Mouse (Mus musculus) C3H10T1/2 (cell line): Measurements from ENCODE around the gene Fam193b. TPM values are rescaled to one million over a fixed set of nuclear protein-coding genes. Genes with fewer than 3 reads are reported as not detected.

Experiments
- polyA plus RNA-seq, 2 experiments: library from polyadenylated mRNA; unstranded; fragments of >200 nt; fragmentation: generic; extraction: Trizol; gene quantifications; one replicate each; pipeline ENCODE4 v1.2.1; 2012; ENCODE audit warnings: missing spikeins in 2 of 2

Gene Fam193b
- 10 to 100 TPM in 1 of 2 experiments, 1 to 10 TPM in 1; 9.0 to 47.1 TPM for polyA plus RNA-seq

GRCm38 (mm10) chr13:55571027-55571751, at the start of gene Fam193b:
TSS of gene Fam193b (minus strand) at chr13:55571120.

GRCm38 (mm10) chr13:55599566-55600540, 28.9 kb upstream of the Fam193b start, which contains the start of gene B4galt7:
TSS of gene B4galt7 (plus strand) at chr13:55599896.

GRCm38 (mm10) chr13:55573432-55573831, 2.5 kb upstream of the Fam193b start, which contains the start of gene Tmed9:
TSS of gene Tmed9 (plus strand) at chr13:55573732.

GRCm38 (mm10) chr13:55536194-55537175, 34.4 kb downstream of the Fam193b start, which contains the start of gene Ddx41:
TSS of gene Ddx41 (minus strand) at chr13:55536658.

GRCm38 (mm10) chr13:55529198-55529915, 41.6 kb downstream of the Fam193b start, which contains the start of gene Dok3:
TSS of gene Dok3 (minus strand) at chr13:55529296.

GRCm38 (mm10) chr13:55513111-55513748, 57.7 kb downstream of the Fam193b start, which contains the start of gene Pdlim7:
TSS of gene Pdlim7 (minus strand) at chr13:55513676.

Other genes with a start within 250 kb of the Fam193b start
- gene Rab24, start 249.2 kb downstream of the Fam193b start, polyA plus RNA-seq: 10 to 100 TPM; 42.3 to 74.0 TPM
- gene Mxd3, start 241.3 kb downstream of the Fam193b start, polyA plus RNA-seq: 10 to 100 TPM; 56.2 to 85.5 TPM
- gene Lman2, start 208.3 kb downstream of the Fam193b start, polyA plus RNA-seq: 100 to 1,000 TPM in 1 of 2 experiments, 10 to 100 TPM in 1; 98.4 to 103 TPM
- under 1 TPM in 1 of 2 experiments, not detected in 1; 0.07 TPM for gene Rgs14, start 201.4 kb downstream of the Fam193b start, polyA plus RNA-seq
- not detected for gene Slc34a1, start 172.9 kb downstream of the Fam193b start, polyA plus RNA-seq
- gene Pfn3, start 155.9 kb downstream of the Fam193b start, polyA plus RNA-seq: not detected
- not detected for gene F12, start 144.3 kb downstream of the Fam193b start, polyA plus RNA-seq
- gene Grk6, start 126.0 kb downstream of the Fam193b start, polyA plus RNA-seq: 10 to 100 TPM; 43.0 to 50.7 TPM
- gene Prr7, start 106.9 kb downstream of the Fam193b start, polyA plus RNA-seq: 1 to 10 TPM; 2.8 to 4.0 TPM
- 10 to 100 TPM in 1 of 2 experiments, 1 to 10 TPM in 1; 2.5 to 20.5 TPM for gene Dbn1, start 83.0 kb downstream of the Fam193b start, polyA plus RNA-seq
- 100 to 1,000 TPM in 1 of 2 experiments, 10 to 100 TPM in 1; 68.4 to 106 TPM for gene Pdlim7, start 57.4 kb downstream of the Fam193b start, polyA plus RNA-seq
- 1 to 10 TPM in 1 of 2 experiments, under 1 TPM in 1; 0.34 to 1.7 TPM for gene Dok3, start 41.8 kb downstream of the Fam193b start, polyA plus RNA-seq
- 10 to 100 TPM; 49.9 to 50.1 TPM for gene Ddx41, start 34.5 kb downstream of the Fam193b start, polyA plus RNA-seq
- 100 to 1,000 TPM; 105 to 221 TPM for gene Tmed9, start 2.6 kb upstream of the Fam193b start, polyA plus RNA-seq
- gene B4galt7, start 28.8 kb upstream of the Fam193b start, polyA plus RNA-seq: 10 to 100 TPM in 1 of 2 experiments, 1 to 10 TPM in 1; 4.8 to 13.1 TPM
- 10 to 100 TPM; 14.1 to 40.8 TPM for gene Caml, start 51.9 kb upstream of the Fam193b start, polyA plus RNA-seq
- 1 to 10 TPM; 1.7 to 8.0 TPM for gene Ddx46, start 63.9 kb upstream of the Fam193b start, polyA plus RNA-seq
- gene B230219D22Rik, start 122.0 kb upstream of the Fam193b start, polyA plus RNA-seq: 1 to 10 TPM in 1 of 2 experiments, under 1 TPM in 1; 0.85 to 9.6 TPM
- gene Txndc15, start 143.5 kb upstream of the Fam193b start, polyA plus RNA-seq: 10 to 100 TPM in 1 of 2 experiments, 1 to 10 TPM in 1; 5.5 to 59.7 TPM
- 10 to 100 TPM; 42.3 to 96.6 TPM for gene Pcbd2, start 156.2 kb upstream of the Fam193b start, polyA plus RNA-seq
- gene Catsper3, start 213.4 kb upstream of the Fam193b start, polyA plus RNA-seq: under 1 TPM; 0.05 to 0.16 TPM